Mouse (Mus musculus): ENCODE results near the gene Ankrd11. TPM values are rescaled to one million over a fixed set of nuclear protein-coding genes. Genes with fewer than 3 reads are reported as not detected.

The Ankrd11 gene
- polyA plus RNA-seq, 1 experiment from 2014 or later, result 64.9 TPM

GRCm38 (mm10) chr8:122993740-122994139 lies 48.3 kb downstream of the Ankrd11 start:
- H3K4me3 ChIP-seq, result no peak overlapping the region
- H3K27ac ChIP-seq (replicated peaks), result no peak overlapping the region
- no peaks in the 10 kb centered on the region for H3K27me3 ChIP-seq
- ATAC-seq (ENCODE audit: low FRiP score, low read depth), result no peak
- H3K9ac ChIP-seq (replicated peaks), result no peak overlapping the region
- no peak overlapping the region for H3K4me2 ChIP-seq (replicated peaks)
- H3K36me3 ChIP-seq, result no peaks in the 10 kb centered on the region; the same call in 1 of the 2 replicates
- H3K9me3 ChIP-seq, result no peaks in the 10 kb centered on the region
- 82% methylated on average over 5 of the region's 5 CpGs for WGBS
- H3K4me1 ChIP-seq, result peaks cover 10% of the 10 kb centered on the region

GRCm38 (mm10) chr8:122993031-122993430 lies 49.0 kb downstream of the Ankrd11 start:
- ATAC-seq (ENCODE audit: low FRiP score, low read depth), result no peak
- no peaks in the 10 kb centered on the region for H3K27me3 ChIP-seq

GRCm38 (mm10) chr8:122992296-122992695 lies 49.8 kb downstream of the Ankrd11 start:
- ATAC-seq (ENCODE audit: low FRiP score, low read depth), result no peak
- Histone ChIP-seq H3K9me3 (no peaks in the 10 kb centered on the region), H3K4me2 (replicated peaks) (no peak overlapping the region), H3K4me3 (no peak overlapping the region), H3K27me3 (no peaks in the 10 kb centered on the region), H3K4me1 (peaks cover 10% of the 10 kb centered on the region), H3K27ac (replicated peaks) (no peak overlapping the region), H3K36me3 (no peaks in the 10 kb centered on the region; the same call in 1 of the 2 replicates), H3K9ac (replicated peaks) (no peak overlapping the region)
- WGBS, result 53% methylated on average over 2 of the region's 2 CpGs

More at GRCm38 (mm10) chr8:122993031-122993430, 49.0 kb downstream of the Ankrd11 start:
- 84% methylated on average over 3 of the region's 3 CpGs for WGBS
- H3K4me3 ChIP-seq, result no peak overlapping the region
- no peaks in the 10 kb centered on the region for H3K9me3 ChIP-seq
- H3K4me2 ChIP-seq (replicated peaks), result no peak overlapping the region
- H3K27ac ChIP-seq (replicated peaks), result no peak overlapping the region
- H3K4me1 ChIP-seq, result peaks cover 10% of the 10 kb centered on the region
- H3K9ac ChIP-seq (replicated peaks), result no peak overlapping the region
- H3K36me3 ChIP-seq, result no peaks in the 10 kb centered on the region; the same call in 1 of the 2 replicates

- 90% methylated on average over 5 of the region's 5 CpGs for WGBS
- Histone ChIP-seq H3K27me3 (no peaks in the 10 kb centered on the region), H3K4me1 (peaks cover 10% of the 10 kb centered on the region), H3K9me3 (no peaks in the 10 kb centered on the region), H3K36me3 (no peaks in the 10 kb centered on the region; the same call in 1 of the 2 replicates), H3K9ac (replicated peaks) (no peak overlapping the region), H3K4me3 (no peak overlapping the region), H3K27ac (replicated peaks) (no peak overlapping the region), H3K4me2 (replicated peaks) (no peak overlapping the region)
- no peak for ATAC-seq (ENCODE audit: low FRiP score, low read depth)
These were observed 50.7 kb downstream of the Ankrd11 start for GRCm38 (mm10) chr8:122991368-122991767.

GRCm38 (mm10) chr8:122989976-122990375 lies 52.1 kb downstream of the Ankrd11 start:
- H3K4me2 ChIP-seq (replicated peaks), result no peak overlapping the region
- no peak for ATAC-seq (ENCODE audit: low FRiP score, low read depth)
- no peak overlapping the region for H3K4me3 ChIP-seq
- peaks cover 10% of the 10 kb centered on the region for H3K4me1 ChIP-seq
- no peak overlapping the region for H3K9ac ChIP-seq (replicated peaks)
- no peaks in the 10 kb centered on the region for H3K27me3 ChIP-seq
- H3K9me3 ChIP-seq, result no peaks in the 10 kb centered on the region
- H3K36me3 ChIP-seq, result no peaks in the 10 kb centered on the region; the same call in 1 of the 2 replicates
- WGBS, result 86% methylated on average over 2 of the region's 2 CpGs
- no peak overlapping the region for H3K27ac ChIP-seq (replicated peaks)

GRCm38 (mm10) chr8:122988955-122989354 lies 53.1 kb downstream of the Ankrd11 start:
- Histone ChIP-seq H3K4me1 (peaks cover 10% of the 10 kb centered on the region), H3K27me3 (no peaks in the 10 kb centered on the region), H3K4me3 (no peak overlapping the region), H3K9me3 (no peaks in the 10 kb centered on the region), H3K27ac (replicated peaks) (no peak overlapping the region), H3K9ac (replicated peaks) (no peak overlapping the region), H3K4me2 (replicated peaks) (no peak overlapping the region), H3K36me3 (no peaks in the 10 kb centered on the region; the same call in 1 of the 2 replicates)
- ATAC-seq (ENCODE audit: low FRiP score, low read depth), result no peak
- 90% methylated on average over 3 of the region's 3 CpGs for WGBS

- Histone ChIP-seq H3K4me1 (peaks cover 6% of the 10 kb centered on the region), H3K36me3 (no peaks in the 10 kb centered on the region; the same call in 1 of the 2 replicates), H3K4me3 (no peak overlapping the region), H3K9ac (replicated peaks) (no peak overlapping the region), H3K27me3 (no peaks in the 10 kb centered on the region), H3K4me2 (replicated peaks) (no peak overlapping the region), H3K9me3 (no peaks in the 10 kb centered on the region), H3K27ac (replicated peaks) (no peak overlapping the region)
- no peak for ATAC-seq (ENCODE audit: low FRiP score, low read depth)
- 63% methylated on average over 2 of the region's 2 CpGs for WGBS
These were observed 54.8 kb downstream of the Ankrd11 start for GRCm38 (mm10) chr8:122987255-122987654.

- Histone ChIP-seq H3K27ac (replicated peaks) (no peak overlapping the region), H3K4me1 (no peaks in the 10 kb centered on the region; the same call in 1 of the 2 replicates), H3K36me3 (no peaks in the 10 kb centered on the region; the same call in 1 of the 2 replicates), H3K27me3 (no peaks in the 10 kb centered on the region), H3K4me2 (replicated peaks) (no peak overlapping the region), H3K9me3 (no peaks in the 10 kb centered on the region), H3K9ac (replicated peaks) (no peak overlapping the region), H3K4me3 (no peak overlapping the region)
- 91% methylated on average over 8 of the region's 8 CpGs for WGBS
- no peak for ATAC-seq (ENCODE audit: low FRiP score, low read depth)
These were observed 55.4 kb downstream of the Ankrd11 start for GRCm38 (mm10) chr8:122986501-122987184.

- Histone ChIP-seq H3K36me3 (no peaks in the 10 kb centered on the region), H3K9ac (replicated peaks) (no peak overlapping the region), H3K4me2 (replicated peaks) (no peak overlapping the region), H3K9me3 (no peaks in the 10 kb centered on the region), H3K27ac (replicated peaks) (no peak overlapping the region), H3K27me3 (no peaks in the 10 kb centered on the region), H3K4me1 (no peaks in the 10 kb centered on the region), H3K4me3 (no peak overlapping the region)
- ATAC-seq (ENCODE audit: low FRiP score, low read depth), result no peak
- 88% methylated on average over 3 of the region's 3 CpGs for WGBS
These were observed 57.9 kb downstream of the Ankrd11 start for GRCm38 (mm10) chr8:122984175-122984574.

GRCm38 (mm10) chr8:122983178-122983942 lies 58.7 kb downstream of the Ankrd11 start:
- WGBS, result 93% methylated on average over 19 of the region's 19 CpGs
- H3K9me3 ChIP-seq, result no peaks in the 10 kb centered on the region
- H3K27ac ChIP-seq (replicated peaks), result no peak overlapping the region
- no peak overlapping the region for H3K4me3 ChIP-seq
- no peaks in the 10 kb centered on the region for H3K27me3 ChIP-seq
- no peak for ATAC-seq (ENCODE audit: low FRiP score, low read depth)
- H3K4me1 ChIP-seq, result no peaks in the 10 kb centered on the region
- H3K9ac ChIP-seq (replicated peaks), result no peak overlapping the region
- no peaks in the 10 kb centered on the region for H3K36me3 ChIP-seq
- no peak overlapping the region for H3K4me2 ChIP-seq (replicated peaks)

GRCm38 (mm10) chr8:122981646-122982045 lies 60.4 kb downstream of the Ankrd11 start:
- no peaks in the 10 kb centered on the region for H3K4me1 ChIP-seq
- no peaks in the 10 kb centered on the region for H3K27me3 ChIP-seq
- no peaks in the 10 kb centered on the region for H3K9me3 ChIP-seq
- no peak overlapping the region for H3K27ac ChIP-seq (replicated peaks)
- no peak for ATAC-seq (ENCODE audit: low FRiP score, low read depth)
- no peak overlapping the region for H3K9ac ChIP-seq (replicated peaks)
- 93% methylated on average over 5 of the region's 5 CpGs for WGBS
- no peak overlapping the region for H3K4me3 ChIP-seq
- H3K4me2 ChIP-seq (replicated peaks), result no peak overlapping the region
- no peaks in the 10 kb centered on the region for H3K36me3 ChIP-seq

- no peaks in the 10 kb centered on the region for H3K27me3 ChIP-seq
- ATAC-seq (ENCODE audit: low FRiP score, low read depth), result no peak
- WGBS, result 85% methylated on average over 10 of the region's 10 CpGs
These were observed 62.1 kb downstream of the Ankrd11 start for GRCm38 (mm10) chr8:122979865-122980509.

More at GRCm38 (mm10) chr8:122979865-122980509, 62.1 kb downstream of the Ankrd11 start:
- H3K27ac ChIP-seq (replicated peaks), result no peak overlapping the region
- no peaks in the 10 kb centered on the region for H3K4me1 ChIP-seq
- no peak overlapping the region for H3K4me3 ChIP-seq
- H3K9me3 ChIP-seq, result no peaks in the 10 kb centered on the region
- no peaks in the 10 kb centered on the region for H3K36me3 ChIP-seq
- H3K9ac ChIP-seq (replicated peaks), result no peak overlapping the region
- H3K4me2 ChIP-seq (replicated peaks), result no peak overlapping the region
